15 mouse cellular contexts compared by ENCODE assay signal in genomic region chr10:45783461-45784149, GRCm38 (mm10).
DNase-seq lines count a peak whose midpoint lies in the region; ATAC-seq and TF ChIP-seq lines count a peak whose summit lies in the region.
"Had no signal": no experiment of that assay in that cellular context is flagged by ENCODE, and none has a peak within 500 bp of the region (broad histone marks: within the 10 kb centered on the region; RNA-seq: fewer than 3 reads in every experiment).

No protein-coding gene starts in this region.

- H3K9ac ChIP-seq in hindbrain, embryonic 13.5 days: no peak overlapping the region
- no peak overlapping the region for H3K9ac ChIP-seq in hindbrain, postnatal 0 days (replicated peaks; ENCODE audit: low read length)
- H3K9ac ChIP-seq in embryonic facial prominence, embryonic 11.5 days (replicated peaks; ENCODE audit: low read length): no peak overlapping the region
- no peak overlapping the region for H3K9ac ChIP-seq in midbrain, embryonic 13.5 days (replicated peaks)
- no peak overlapping the region for H3K9ac ChIP-seq in heart, embryonic 11.5 days (ENCODE audit: low read depth, low read length)
- H3K9ac ChIP-seq: kidney, embryonic 15.5 days; limb, embryonic 13.5 days; lung, embryonic 14.5 days had no signal

- no peak for TF ChIP-seq CTCF in hindbrain, postnatal 0 days (IDR thresholded peaks at IDR 0.05; ENCODE audit: low read depth)

- no peak overlapping the region for H3K27ac ChIP-seq in hindbrain, embryonic 13.5 days
- no peak overlapping the region for H3K27ac ChIP-seq in hindbrain, postnatal 0 days
- peak overlapping the region; percentile 14; the same call in 1 of the 2 replicates for H3K27ac ChIP-seq in embryonic facial prominence, embryonic 11.5 days (replicated peaks; ENCODE audit: low read depth, low read length)
- peak overlapping the region; percentile 21; the same call in 1 of the 2 replicates for H3K27ac ChIP-seq in midbrain, embryonic 13.5 days
- H3K27ac ChIP-seq in heart, embryonic 11.5 days (ENCODE audit: low read depth, low read length): no peak overlapping the region
- H3K27ac ChIP-seq: kidney, embryonic 15.5 days; limb, embryonic 13.5 days had no signal

- ATAC-seq in hindbrain, embryonic 13.5 days (ENCODE audit: low FRiP score): peak; percentile 32; the same call in 1 of the 2 replicates
- no peak for ATAC-seq in hindbrain, postnatal 0 days
- peak; percentile 20; the same call in 1 of the 2 replicates for ATAC-seq in embryonic facial prominence, embryonic 11.5 days (replicated peaks; ENCODE audit: insufficient number of reproducible peaks, low FRiP score, low TSS enrichment, low read depth)
- ATAC-seq in midbrain, embryonic 13.5 days: peak; percentile 56
- ATAC-seq in heart, embryonic 11.5 days (replicated peaks; ENCODE audit: insufficient number of reproducible peaks, low FRiP score, low TSS enrichment): no peak
- ATAC-seq: inflammation-experienced regulatory T-cells, adult 6 months had no signal

- WGBS in hindbrain, embryonic 13.5 days: 15% methylated on average over 11 of the region's 11 CpGs
- WGBS in hindbrain, postnatal 0 days: 22% methylated on average over 11 of the region's 11 CpGs
- 6% methylated on average over 11 of the region's 11 CpGs for WGBS in embryonic facial prominence, embryonic 11.5 days
- 9% methylated on average over 11 of the region's 11 CpGs for WGBS in midbrain, embryonic 13.5 days
- 53% methylated on average over 11 of the region's 11 CpGs for WGBS in heart, embryonic 11.5 days (ENCODE audit: insufficient replicate concordance)

- H3K27me3 ChIP-seq in hindbrain, embryonic 13.5 days: no peaks in the 10 kb centered on the region
- H3K27me3 ChIP-seq in hindbrain, postnatal 0 days (ENCODE audit: insufficient read depth, low read length): no peaks in the 10 kb centered on the region
- no peaks in the 10 kb centered on the region for H3K27me3 ChIP-seq in embryonic facial prominence, embryonic 11.5 days (ENCODE audit: control insufficient read depth, insufficient read depth, low read length)
- no peaks in the 10 kb centered on the region for H3K27me3 ChIP-seq in midbrain, embryonic 13.5 days
- H3K27me3 ChIP-seq in heart, embryonic 11.5 days (ENCODE audit: control insufficient read depth, insufficient read depth, low read length): no peaks in the 10 kb centered on the region
- H3K27me3 ChIP-seq: kidney, embryonic 15.5 days; limb, embryonic 13.5 days had no signal

- H3K36me3 ChIP-seq in hindbrain, embryonic 13.5 days: no peaks in the 10 kb centered on the region
- H3K36me3 ChIP-seq in hindbrain, postnatal 0 days (ENCODE audit: insufficient read depth, low read length): no peaks in the 10 kb centered on the region
- no peaks in the 10 kb centered on the region for H3K36me3 ChIP-seq in embryonic facial prominence, embryonic 11.5 days (replicated peaks; ENCODE audit: control insufficient read depth, insufficient read depth, low read depth, low read length)
- no peaks in the 10 kb centered on the region for H3K36me3 ChIP-seq in midbrain, embryonic 13.5 days
- no peaks in the 10 kb centered on the region for H3K36me3 ChIP-seq in heart, embryonic 11.5 days (ENCODE audit: control insufficient read depth, insufficient read depth, low read length)
- H3K36me3 ChIP-seq: kidney, embryonic 15.5 days; limb, embryonic 13.5 days had no signal

- peaks cover 13% of the 10 kb centered on the region for H3K4me1 ChIP-seq in hindbrain, embryonic 13.5 days (replicated peaks)
- peaks cover 3% of the 10 kb centered on the region; the same call in 1 of the 2 replicates for H3K4me1 ChIP-seq in hindbrain, postnatal 0 days (ENCODE audit: insufficient read depth, low read length)
- H3K4me1 ChIP-seq in embryonic facial prominence, embryonic 11.5 days (ENCODE audit: control insufficient read depth, insufficient read depth, low read length): no peaks in the 10 kb centered on the region; the same call in none of the 2 replicates
- H3K4me1 ChIP-seq in midbrain, embryonic 13.5 days (replicated peaks): peaks cover 23% of the 10 kb centered on the region
- peaks cover 6% of the 10 kb centered on the region; the same call in 1 of the 2 replicates for H3K4me1 ChIP-seq in heart, embryonic 11.5 days (ENCODE audit: control insufficient read depth, insufficient read depth, low read length)

- H3K4me3 ChIP-seq in hindbrain, embryonic 13.5 days: no peak overlapping the region
- H3K4me3 ChIP-seq in hindbrain, postnatal 0 days (ENCODE audit: low read length): no peak overlapping the region
- no peak overlapping the region for H3K4me3 ChIP-seq in embryonic facial prominence, embryonic 11.5 days (ENCODE audit: low read depth, low read length)
- H3K4me3 ChIP-seq in midbrain, embryonic 13.5 days (replicated peaks): no peak overlapping the region
- H3K4me3 ChIP-seq in heart, embryonic 11.5 days (ENCODE audit: low read depth, low read length): no peak overlapping the region
- H3K4me3 ChIP-seq: kidney, embryonic 15.5 days; limb, embryonic 13.5 days had no signal

- no peak overlapping the region for H3K4me2 ChIP-seq in hindbrain, embryonic 13.5 days
- no peak overlapping the region for H3K4me2 ChIP-seq in hindbrain, postnatal 0 days (ENCODE audit: low read depth, low read length)
- H3K4me2 ChIP-seq in embryonic facial prominence, embryonic 11.5 days (ENCODE audit: low read depth, low read length): no peak overlapping the region
- H3K4me2 ChIP-seq in midbrain, embryonic 13.5 days (replicated peaks): no peak overlapping the region
- H3K4me2 ChIP-seq in heart, embryonic 11.5 days: no peak overlapping the region
- H3K4me2 ChIP-seq: kidney, embryonic 15.5 days; limb, embryonic 13.5 days; lung, embryonic 14.5 days had no signal

- DNase-seq in hindbrain, postnatal 0 days (ENCODE audit: low spot score): no peak
- peak; percentile 80 for DNase-seq in embryo, embryonic 10 days (ENCODE audit: low spot score)
- peak; percentile 61 for DNase-seq in embryonic facial prominence, embryonic 11.5 days (ENCODE audit: low spot score)
- DNase-seq in gastrocnemius, postnatal 25 days: no peak
- no peak for DNase-seq in heart, adult 8-10 months (ENCODE audit: low spot score)
- DNase-seq: adrenal gland, adult 2 months; cerebellum, adult 8-10 months; lung, embryonic 14.5 days; right cerebral cortex, postnatal 4 days had no signal

- no peaks in the 10 kb centered on the region for H3K9me3 ChIP-seq in hindbrain, embryonic 13.5 days
- no peaks in the 10 kb centered on the region for H3K9me3 ChIP-seq in hindbrain, postnatal 0 days (ENCODE audit: low read length)
- no peaks in the 10 kb centered on the region for H3K9me3 ChIP-seq in embryonic facial prominence, embryonic 11.5 days (replicated peaks; ENCODE audit: control insufficient read depth, low read length)
- H3K9me3 ChIP-seq in midbrain, embryonic 13.5 days: no peaks in the 10 kb centered on the region
- H3K9me3 ChIP-seq in heart, embryonic 11.5 days (replicated peaks; ENCODE audit: control insufficient read depth, low read length): no peaks in the 10 kb centered on the region
- H3K9me3 ChIP-seq: kidney, embryonic 15.5 days; limb, embryonic 13.5 days had no signal

Comparison
In these comparisons a context has a peak if more than half of its experiments do, and no peak if none do; other contexts are left out.
1. ATAC-seq: peak in hindbrain, embryonic 13.5 days (single experiment), embryonic facial prominence, embryonic 11.5 days (single experiment) and midbrain, embryonic 13.5 days (single experiment); none in hindbrain, postnatal 0 days (single experiment) and heart, embryonic 11.5 days (single experiment).
2. H3K27ac ChIP-seq: peak in embryonic facial prominence, embryonic 11.5 days (single experiment) and midbrain, embryonic 13.5 days (single experiment); none in hindbrain, embryonic 13.5 days (single experiment), hindbrain, postnatal 0 days (single experiment) and heart, embryonic 11.5 days (single experiment).
3. DNase-seq: peak in embryo, embryonic 10 days (single experiment) and embryonic facial prominence, embryonic 11.5 days (single experiment); none in hindbrain, postnatal 0 days (single experiment), gastrocnemius, postnatal 25 days (single experiment) and heart, adult 8-10 months (single experiment).